Mouse (Mus musculus) CH12.LX (cell line): Measurements from ENCODE around the gene Bpifb2.

ENCODE experiments used
- CTCF ChIP-seq, 2 experiments: IDR thresholded peaks in 1 of 2; conservative IDR thresholded peaks in 1 of 2; 2 replicates each; pipeline ENCODE4 v1.5.1; 2011 to 2012; ENCODE audit warnings: low read depth in 2 of 2, low read length in 2 of 2, improper control_type of control experiment in 1 of 2, inconsistent platforms in 1 of 2, mild to moderate bottlenecking in 1 of 2, moderate library complexity in 1 of 2
- MAX ChIP-seq: IDR thresholded peaks from 2 replicates; pipeline ENCODE4 v1.6.1; 2011; ENCODE audit warnings: low read length, improper control_type of control experiment
- USF1 ChIP-seq: IDR thresholded peaks from 2 replicates; pipeline ENCODE4 v1.6.1; 2014; ENCODE audit warnings: low read depth, mild to moderate bottlenecking, inconsistent platforms, low read length, improper control_type of control experiment

GRCm38 (mm10) chr2:153833291-153833690 is 41.6 kb upstream of the Bpifb2 start:
- no peak for TF ChIP-seq MAX
- no peak for TF ChIP-seq USF1
- no peak for TF ChIP-seq CTCF (conservative IDR thresholded peaks at IDR 0.05 in 1 of 2, IDR thresholded peaks at IDR 0.05 in 1 of 2; ENCODE audit: low read depth in 2 of 2, low read length in 2 of 2)
